Comparison of ENCODE assay signal across 8 mouse cellular contexts in the genomic region with DNA sequence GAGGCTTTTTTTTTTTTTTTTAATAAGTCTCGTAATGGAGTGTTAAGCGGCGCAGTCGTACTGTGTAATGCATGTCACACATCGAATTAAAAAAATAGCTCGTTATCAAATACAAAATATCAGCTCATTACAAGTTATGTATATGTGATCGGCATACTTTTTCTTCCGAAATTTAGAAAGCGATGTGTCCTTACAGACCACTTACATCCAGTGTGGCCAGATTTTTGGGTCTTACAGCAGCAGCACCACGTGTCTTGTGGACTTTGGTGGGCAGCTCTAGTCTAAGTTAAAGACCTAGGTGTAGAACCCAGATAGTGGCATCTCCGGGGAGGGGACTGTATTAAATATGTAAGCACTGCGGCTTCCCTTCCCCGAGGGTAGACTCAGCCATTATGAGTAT. TPM values are rescaled to one million over a fixed set of nuclear protein-coding genes. Genes with fewer than 3 reads are reported as not detected.
DNase-seq lines count a peak whose midpoint lies in the region; ATAC-seq lines count a peak whose summit lies in the region.

No protein-coding gene starts in this region.

- no peaks in the 10 kb centered on the region for H3K9me3 ChIP-seq in erythroblast, embryonic 14.5 days (ENCODE audit: control insufficient read depth, low read length)
- H3K9me3 ChIP-seq in forebrain, embryonic 12.5 days, result no peaks in the 10 kb centered on the region
- H3K9me3 ChIP-seq in limb, embryonic 10.5 days (replicated peaks), result no peaks in the 10 kb centered on the region
- H3K9me3 ChIP-seq in neural tube, embryonic 13.5 days, result no peaks in the 10 kb centered on the region

- DNase-seq in MEL-GATA-1-ER (ENCODE audit: extremely low read depth, low read depth), result peak; percentile 46
- peak; percentile 39 for DNase-seq in limb, embryonic 10.5 days (ENCODE audit: low spot score)
- DNase-seq in right cerebral cortex, postnatal 36 days (ENCODE audit: low spot score in 2 of 2), result no peak
- DNase-seq in left cerebral cortex, adult 8-10 months (ENCODE audit: low spot score in 2 of 2), result no peak

- H3K36me3 ChIP-seq in erythroblast, embryonic 14.5 days (ENCODE audit: control insufficient read depth), result peaks cover 35% of the 10 kb centered on the region
- peaks cover 16% of the 10 kb centered on the region for H3K36me3 ChIP-seq in forebrain, embryonic 12.5 days (replicated peaks)
- H3K36me3 ChIP-seq in limb, embryonic 10.5 days, result peaks cover 26% of the 10 kb centered on the region
- peaks cover 23% of the 10 kb centered on the region for H3K36me3 ChIP-seq in neural tube, embryonic 13.5 days

- H3K27me3 ChIP-seq in erythroblast, embryonic 14.5 days (ENCODE audit: control insufficient read depth), result no peaks in the 10 kb centered on the region
- no peaks in the 10 kb centered on the region for H3K27me3 ChIP-seq in forebrain, embryonic 12.5 days
- no peaks in the 10 kb centered on the region for H3K27me3 ChIP-seq in limb, embryonic 10.5 days (ENCODE audit: low read depth, poor library complexity, severe bottlenecking)
- H3K27me3 ChIP-seq in neural tube, embryonic 13.5 days, result no peaks in the 10 kb centered on the region

- H3K4me1 ChIP-seq in erythroblast, embryonic 14.5 days (ENCODE audit: control insufficient read depth), result peaks cover 31% of the 10 kb centered on the region
- H3K4me1 ChIP-seq in forebrain, embryonic 12.5 days, result peaks cover 29% of the 10 kb centered on the region
- H3K4me1 ChIP-seq in limb, embryonic 10.5 days, result peaks cover 24% of the 10 kb centered on the region
- H3K4me1 ChIP-seq in neural tube, embryonic 13.5 days (replicated peaks), result peaks cover 45% of the 10 kb centered on the region

- H3K4me2 ChIP-seq in forebrain, embryonic 12.5 days, result peak overlapping the region; percentile 81
- peak overlapping the region; percentile 87 for H3K4me2 ChIP-seq in neural tube, embryonic 13.5 days

- H3K27ac ChIP-seq in forebrain, embryonic 12.5 days, result no peak overlapping the region
- H3K27ac ChIP-seq in limb, embryonic 10.5 days, result peak overlapping the region; percentile 97
- no peak overlapping the region; the same call in 1 of the 2 replicates for H3K27ac ChIP-seq in neural tube, embryonic 13.5 days (replicated peaks)

- WGBS in forebrain, embryonic 12.5 days, result 3% methylated on average over 13 of the region's 13 CpGs
- WGBS in limb, embryonic 10.5 days, result 4% methylated on average over 13 of the region's 13 CpGs
- WGBS in neural tube, embryonic 13.5 days, result 1% methylated on average over 13 of the region's 13 CpGs

- H3K9ac ChIP-seq in forebrain, embryonic 12.5 days, result peak overlapping the region; percentile 84
- peak overlapping the region; percentile 90 for H3K9ac ChIP-seq in neural tube, embryonic 13.5 days

- ATAC-seq in erythroblast, adult 5-6 weeks (replicated peaks; ENCODE audit: low FRiP score, poor library complexity, severe bottlenecking), result no peak; the same call in 1 of the 2 replicates
- peak; percentile 36; the same call in 1 of the 2 replicates for ATAC-seq in forebrain, embryonic 12.5 days (ENCODE audit: low FRiP score)
- ATAC-seq in neural tube, embryonic 13.5 days (ENCODE audit: low read depth), result no peak; the same call in 1 of the 2 replicates

- peak overlapping the region; percentile 98 for H3K4me3 ChIP-seq in erythroblast, embryonic 14.5 days (replicated peaks)
- peak overlapping the region; percentile 95 for H3K4me3 ChIP-seq in forebrain, embryonic 12.5 days (replicated peaks)
- H3K4me3 ChIP-seq in limb, embryonic 10.5 days, result peak overlapping the region; percentile 95
- peak overlapping the region; percentile 95 for H3K4me3 ChIP-seq in neural tube, embryonic 13.5 days

RNA-seq across cellular contexts. Expression of a gene that starts 0.5 kb away (rescaled TPM):
- 0.14 and 0.51 TPM in 2 replicates for polyA plus RNA-seq in erythroblast, embryonic 14.5 days (2012)
- total RNA-seq in erythroblast, adult 5-6 weeks (2015; ENCODE audit: low replicate concordance), result 3.5 and 11.5 TPM in 2 replicates
- total RNA-seq in erythroblast, adult 5-6 weeks (2017; ENCODE audit: low replicate concordance), result 12.4 and 13.5 TPM in 2 replicates
- polyA plus RNA-seq in forebrain, embryonic 12.5 days (2016; fragmentation: Nextera tagmentation; extraction: Ambion mirVana), result 19.1 and 19.2 TPM in 2 replicates
- polyA plus RNA-seq in limb, embryonic 10.5 days (2016; fragmentation: Nextera tagmentation; extraction: Ambion mirVana), result 12.6 and 13.4 TPM in 2 replicates
- 20.7 and 21.1 TPM in 2 replicates for polyA plus RNA-seq in neural tube, embryonic 13.5 days (2015; fragmentation: Nextera tagmentation; extraction: Ambion mirVana)
- total RNA-seq in left cerebral cortex, adult 8-10 months (2022), result 10 to 100 TPM; 32.9 to 48.3 (median 40.9) TPM

RNA-seq across cellular contexts. Expression of a gene that starts 30.9 kb away (rescaled TPM):
- 2.4 and 3.0 TPM in 2 replicates for polyA plus RNA-seq in erythroblast, embryonic 14.5 days (2012)
- 44.6 and 45.1 TPM in 2 replicates for total RNA-seq in erythroblast, adult 5-6 weeks (2015; ENCODE audit: low replicate concordance)
- 35.4 and 44.0 TPM in 2 replicates for total RNA-seq in erythroblast, adult 5-6 weeks (2017; ENCODE audit: low replicate concordance)
- 209 and 215 TPM in 2 replicates for polyA plus RNA-seq in forebrain, embryonic 12.5 days (2016; fragmentation: Nextera tagmentation; extraction: Ambion mirVana)
- polyA plus RNA-seq in limb, embryonic 10.5 days (2016; fragmentation: Nextera tagmentation; extraction: Ambion mirVana), result 195 and 217 TPM in 2 replicates
- polyA plus RNA-seq in neural tube, embryonic 13.5 days (2015; fragmentation: Nextera tagmentation; extraction: Ambion mirVana), result 116 and 134 TPM in 2 replicates
- total RNA-seq in left cerebral cortex, adult 8-10 months (2022), result 10 to 100 TPM; 58.0 to 60.1 (median 59.0) TPM

Comparison
In these comparisons a context has a peak if more than half of its experiments do, and no peak if none do; other contexts are left out.
1. DNase-seq: peak in MEL-GATA-1-ER (single experiment) and limb, embryonic 10.5 days (single experiment); none in right cerebral cortex, postnatal 36 days (0 of 2) and left cerebral cortex, adult 8-10 months (0 of 2).
2. RNA of a gene that starts 30.9 kb away (polyA plus RNA-seq): 195 to 217 TPM in limb, embryonic 10.5 days, 209 to 215 TPM in forebrain, embryonic 12.5 days and 116 to 134 TPM in neural tube, embryonic 13.5 days; 2.4 to 3.0 TPM in erythroblast, embryonic 14.5 days; every median in the first group is over 10 times any median in the second.
3. Peak in every context shown above with its lines, with median percentiles within 50 percentile points of each other: H3K4me3 ChIP-seq.